Mouse (Mus musculus): ENCODE data around the gene Mrpl43. TPM values are rescaled to one million over a fixed set of nuclear protein-coding genes. Genes with fewer than 3 reads are reported as not detected.
"Not testable (repeated sequence)": the region's sequence is repeated elsewhere in the genome, so short reads cannot be mapped to it uniquely, and the experiment has no call there.

Mrpl43 gene
- polyA plus RNA-seq, 1 experiment from 2014 or later: 78.7 TPM

DNA sequence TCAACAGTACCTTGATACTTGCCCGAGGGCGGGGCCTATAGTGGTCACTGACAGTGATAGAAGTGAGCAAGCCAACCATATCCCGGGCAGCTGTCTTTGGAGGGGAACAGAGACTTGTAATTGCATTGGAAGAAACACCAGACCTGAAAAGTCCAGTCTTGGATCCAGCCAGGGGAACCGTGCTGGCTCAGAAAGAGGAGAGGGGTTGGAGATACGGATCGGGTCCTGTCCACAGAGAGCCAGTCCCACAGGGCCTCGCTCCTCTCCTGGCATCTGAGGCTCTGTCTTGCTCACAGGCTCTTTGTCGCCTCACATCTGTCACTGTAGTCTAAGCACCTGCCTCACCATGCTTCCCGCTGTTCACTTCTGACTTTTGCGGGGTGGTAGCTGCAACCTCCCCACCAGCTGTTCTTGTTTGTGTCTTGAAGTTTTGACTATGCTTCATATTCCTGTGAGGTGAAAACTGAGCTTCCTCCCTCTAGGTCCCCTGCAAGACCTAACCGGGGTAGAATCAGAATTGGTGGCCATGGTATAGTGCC lies 38.2 kb upstream of the Mrpl43 start:
- Histone ChIP-seq H3K9me3 (no peaks in the 10 kb centered on the region), H3K4me3 (no peak overlapping the region), H3K27ac (replicated peaks) (no peak overlapping the region), H3K9ac (replicated peaks) (no peak overlapping the region; the same call in 1 of the 2 replicates), H3K27me3 (peaks cover 48% of the 10 kb centered on the region), H3K4me2 (replicated peaks) (no peak overlapping the region), H3K4me1 (peaks cover 36% of the 10 kb centered on the region), H3K36me3 (no peaks in the 10 kb centered on the region)
- WGBS: 71% methylated on average over 11 of the region's 11 CpGs
- ATAC-seq (ENCODE audit: low FRiP score, low read depth): no peak

- ATAC-seq (ENCODE audit: low FRiP score, low read depth): no peak
- no peak overlapping the region for H3K4me3 ChIP-seq
- 61% methylated on average over 13 of the region's 13 CpGs for WGBS
- no peak overlapping the region for H3K9ac ChIP-seq (replicated peaks)
- H3K27me3 ChIP-seq: peaks cover 44% of the 10 kb centered on the region
- H3K4me2 ChIP-seq (replicated peaks): no peak overlapping the region
- H3K36me3 ChIP-seq: no peaks in the 10 kb centered on the region
- no peak overlapping the region for H3K27ac ChIP-seq (replicated peaks)
- H3K4me1 ChIP-seq: 0 out of 2 replicates have a peak, but pooled peaks cover 9% of the 10 kb centered on the region
- H3K9me3 ChIP-seq: no peaks in the 10 kb centered on the region
Measured at GRCm38 (mm10) chr19:45040214-45040613, 34.0 kb upstream of the Mrpl43 start.

- not testable (repeated sequence) for H3K4me1 ChIP-seq; H3K4me3 ChIP-seq; H3K4me2 ChIP-seq (replicated peaks); H3K27ac ChIP-seq (replicated peaks); ATAC-seq (ENCODE audit: low FRiP score, low read depth); H3K36me3 ChIP-seq; H3K9ac ChIP-seq (replicated peaks); H3K9me3 ChIP-seq
- 91% methylated on average over 7 of the region's 7 CpGs for WGBS
- peaks cover 33% of the 10 kb centered on the region for H3K27me3 ChIP-seq
Measured at GRCm38 (mm10) chr19:45038198-45038597, 32.0 kb upstream of the Mrpl43 start.

GRCm38 (mm10) chr19:45036867-45037266 lies 30.6 kb upstream of the Mrpl43 start:
- Histone ChIP-seq H3K27me3 (peaks cover 35% of the 10 kb centered on the region), H3K27ac (replicated peaks) (no peak overlapping the region), H3K4me3 (no peak overlapping the region), H3K36me3 (no peaks in the 10 kb centered on the region), H3K9ac (replicated peaks) (no peak overlapping the region), H3K4me1 (0 out of 2 replicates have a peak, but pooled peaks cover 7% of the 10 kb centered on the region), H3K4me2 (replicated peaks) (no peak overlapping the region), H3K9me3 (no peaks in the 10 kb centered on the region)
- 25% methylated on average over 16 of the region's 16 CpGs for WGBS
- ATAC-seq (ENCODE audit: low FRiP score, low read depth): no peak

DNA sequence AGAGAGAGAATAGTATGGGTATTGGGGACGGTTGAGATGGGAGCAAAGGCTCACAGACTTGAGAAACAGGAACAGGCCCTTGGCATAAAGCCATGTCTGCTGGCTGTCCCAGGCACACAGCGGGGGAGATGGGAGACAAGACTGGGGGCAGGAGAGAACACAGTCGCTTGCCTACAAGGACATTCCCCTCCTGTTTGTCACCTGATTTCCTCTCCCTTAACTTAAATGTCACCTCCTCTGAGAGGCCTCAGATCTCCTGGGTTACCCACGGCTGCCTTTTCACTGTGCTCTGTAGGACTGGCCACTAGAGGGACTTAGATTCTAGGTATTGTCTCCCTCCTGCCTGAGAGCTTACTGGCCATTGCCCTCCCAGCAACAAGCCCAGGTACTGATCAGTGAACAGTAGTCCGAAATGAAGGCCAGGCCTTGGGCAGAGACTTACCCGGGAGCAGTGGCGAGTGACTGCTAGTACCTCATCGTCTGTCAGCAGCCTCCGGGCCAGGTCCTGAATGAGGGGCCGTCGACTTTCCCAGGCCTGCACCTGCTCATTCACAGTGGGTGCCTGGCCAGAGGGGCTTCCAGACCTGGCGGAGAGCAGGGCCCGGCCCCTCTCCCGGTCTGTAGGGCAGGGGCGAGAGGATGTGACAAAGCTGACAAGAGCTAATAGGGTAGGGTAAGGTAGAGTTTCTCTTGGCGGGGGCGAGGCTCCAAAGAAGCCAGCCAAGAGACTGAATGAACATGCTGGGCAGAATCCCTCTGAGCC lies 26.5 kb upstream of the Mrpl43 start:
- 54% methylated on average over 17 of the region's 17 CpGs for WGBS
- no peak for ATAC-seq (ENCODE audit: low FRiP score, low read depth)

GRCm38 (mm10) chr19:45031780-45032179 lies 25.5 kb upstream of the Mrpl43 start:
- H3K4me3 ChIP-seq: no peak overlapping the region
- H3K27ac ChIP-seq (replicated peaks): no peak overlapping the region
- H3K4me1 ChIP-seq: peaks cover 20% of the 10 kb centered on the region
- H3K9me3 ChIP-seq: no peaks in the 10 kb centered on the region
- H3K9ac ChIP-seq (replicated peaks): no peak overlapping the region
- peaks cover 14% of the 10 kb centered on the region for H3K27me3 ChIP-seq
- WGBS: 16% methylated on average over 4 of the region's 4 CpGs
- peaks cover 15% of the 10 kb centered on the region; the same call in 1 of the 2 replicates for H3K36me3 ChIP-seq
- H3K4me2 ChIP-seq (replicated peaks): no peak overlapping the region
- peak; percentile 54 for ATAC-seq (ENCODE audit: low FRiP score, low read depth)

More for the DNA sequence above, 26.5 kb upstream of the Mrpl43 start:
- no peaks in the 10 kb centered on the region for H3K9me3 ChIP-seq
- H3K27ac ChIP-seq (replicated peaks): no peak overlapping the region
- H3K36me3 ChIP-seq: peaks cover 6% of the 10 kb centered on the region; the same call in 1 of the 2 replicates
- peak overlapping the region; percentile 31; the same call in 1 of the 2 replicates for H3K9ac ChIP-seq (replicated peaks)
- peaks cover 16% of the 10 kb centered on the region for H3K27me3 ChIP-seq
- no peak overlapping the region for H3K4me3 ChIP-seq
- no peak overlapping the region for H3K4me2 ChIP-seq (replicated peaks)
- peaks cover 15% of the 10 kb centered on the region for H3K4me1 ChIP-seq

DNA sequence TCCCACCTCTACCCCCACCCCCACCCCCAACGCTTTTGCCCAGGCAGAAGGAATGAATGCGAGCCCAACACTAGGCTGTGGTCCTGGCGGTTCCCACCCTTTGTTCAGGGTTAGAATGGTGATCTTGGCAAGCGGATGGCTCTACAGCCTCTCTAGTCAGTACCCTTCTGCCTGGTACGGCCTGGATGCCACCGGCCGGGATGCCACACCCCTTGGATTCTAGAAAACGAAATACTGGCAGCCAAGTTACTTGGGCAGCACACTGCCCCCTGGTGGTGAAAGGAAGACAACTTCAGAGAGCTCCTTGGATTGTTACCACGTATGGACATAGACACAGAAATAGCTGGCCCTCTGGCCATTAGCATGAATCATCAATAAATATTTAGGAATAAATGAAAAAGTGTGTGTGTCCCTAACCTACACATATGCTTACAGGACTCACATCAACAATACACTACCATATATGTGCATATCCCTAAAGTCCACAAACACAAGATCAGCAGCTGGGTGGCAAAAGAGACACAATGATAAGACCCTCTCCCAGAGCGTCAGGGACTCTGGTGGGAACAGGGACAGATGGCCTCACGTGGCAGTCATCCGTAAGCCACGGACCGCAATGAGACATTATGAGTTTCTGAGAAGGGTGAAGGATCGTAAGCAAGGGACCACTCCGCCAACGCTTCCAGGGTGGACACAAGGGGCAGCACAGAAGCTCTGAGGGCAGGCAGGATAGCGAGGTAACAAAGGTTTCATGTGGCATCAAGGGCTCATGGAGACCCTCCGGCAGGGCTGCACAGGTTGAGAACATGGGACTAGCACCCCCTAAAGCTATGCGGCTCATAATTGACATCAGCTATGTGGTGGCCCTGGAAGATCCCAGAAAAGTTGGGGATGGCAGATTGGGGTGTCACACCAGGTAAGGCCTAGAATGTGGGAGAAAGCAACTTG lies 24.8 kb upstream of the Mrpl43 start:
- ATAC-seq (ENCODE audit: low FRiP score, low read depth): no peak; the same call in 1 of the 2 replicates
- H3K27me3 ChIP-seq: peaks cover 9% of the 10 kb centered on the region; the same call in 1 of the 2 replicates
- WGBS: 44% methylated on average over 20 of the region's 20 CpGs

GRCm38 (mm10) chr19:45030111-45030510 lies 23.9 kb upstream of the Mrpl43 start:
- WGBS: 34% methylated on average over 8 of the region's 8 CpGs
- H3K4me3 ChIP-seq: no peak overlapping the region
- ATAC-seq (ENCODE audit: low FRiP score, low read depth): no peak
- no peaks in the 10 kb centered on the region for H3K9me3 ChIP-seq
- H3K9ac ChIP-seq (replicated peaks): no peak overlapping the region
- peaks cover 20% of the 10 kb centered on the region for H3K4me1 ChIP-seq
- H3K36me3 ChIP-seq: peaks cover 31% of the 10 kb centered on the region
- no peak overlapping the region for H3K27ac ChIP-seq (replicated peaks)
- no peak overlapping the region for H3K4me2 ChIP-seq (replicated peaks)
- H3K27me3 ChIP-seq: peaks cover 5% of the 10 kb centered on the region; the same call in 1 of the 2 replicates

More for the DNA sequence above, 24.8 kb upstream of the Mrpl43 start:
- H3K36me3 ChIP-seq: peaks cover 22% of the 10 kb centered on the region
- peaks cover 20% of the 10 kb centered on the region for H3K4me1 ChIP-seq
- H3K27ac ChIP-seq (replicated peaks): no peak overlapping the region
- H3K9ac ChIP-seq (replicated peaks): no peak overlapping the region
- H3K4me2 ChIP-seq (replicated peaks): peak overlapping the region; percentile 37
- H3K9me3 ChIP-seq: no peaks in the 10 kb centered on the region
- H3K4me3 ChIP-seq: no peak overlapping the region

GRCm38 (mm10) chr19:45029571-45029970 lies 23.3 kb upstream of the Mrpl43 start:
- Histone ChIP-seq H3K4me2 (replicated peaks) (no peak overlapping the region), H3K36me3 (peaks cover 37% of the 10 kb centered on the region), H3K9me3 (no peaks in the 10 kb centered on the region), H3K4me3 (no peak overlapping the region), H3K9ac (replicated peaks) (no peak overlapping the region), H3K27ac (replicated peaks) (no peak overlapping the region), H3K4me1 (peaks cover 20% of the 10 kb centered on the region), H3K27me3 (peaks cover 5% of the 10 kb centered on the region; the same call in 1 of the 2 replicates)
- 58% methylated on average over 9 of the region's 9 CpGs for WGBS
- no peak for ATAC-seq (ENCODE audit: low FRiP score, low read depth)

GRCm38 (mm10) chr19:45028746-45029145 lies 22.5 kb upstream of the Mrpl43 start:
- no peak overlapping the region for H3K4me3 ChIP-seq
- H3K4me1 ChIP-seq: peaks cover 23% of the 10 kb centered on the region
- peaks cover 45% of the 10 kb centered on the region for H3K36me3 ChIP-seq
- H3K9ac ChIP-seq (replicated peaks): no peak overlapping the region
- no peaks in the 10 kb centered on the region for H3K9me3 ChIP-seq
- WGBS: 69% methylated on average over 19 of the region's 19 CpGs
- peaks cover 5% of the 10 kb centered on the region; the same call in 1 of the 2 replicates for H3K27me3 ChIP-seq
- H3K4me2 ChIP-seq (replicated peaks): no peak overlapping the region
- 0 out of 2 replicates have a peak overlapping the region, but pooled peaks have one; percentile 20 for H3K27ac ChIP-seq (replicated peaks)
- no peak for ATAC-seq (ENCODE audit: low FRiP score, low read depth)

DNA sequence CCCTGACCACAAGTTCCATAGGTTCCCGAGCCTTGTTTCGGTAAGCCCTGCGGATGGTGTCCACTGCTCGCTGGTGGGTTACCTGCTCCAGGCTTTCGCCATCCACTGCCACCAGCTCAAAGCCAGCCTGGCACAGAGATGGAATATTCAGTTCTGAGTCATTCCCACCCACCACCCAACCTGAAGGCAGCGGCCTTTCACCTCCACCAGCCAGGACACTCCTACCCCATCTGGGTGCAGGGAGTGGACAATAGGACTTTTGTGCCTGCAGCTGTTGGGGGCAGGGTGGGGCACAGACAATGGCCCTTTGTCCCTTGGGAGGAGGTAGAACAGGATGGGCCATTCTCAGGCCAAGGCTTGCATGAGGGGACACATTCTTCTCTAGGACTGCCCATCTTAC lies 21.6 kb upstream of the Mrpl43 start:
- H3K9me3 ChIP-seq: no peaks in the 10 kb centered on the region
- H3K36me3 ChIP-seq: peaks cover 53% of the 10 kb centered on the region
- peaks cover 23% of the 10 kb centered on the region for H3K4me1 ChIP-seq
- 83% methylated on average over 6 of the region's 6 CpGs for WGBS
- no peak for ATAC-seq (ENCODE audit: low FRiP score, low read depth)
- H3K4me2 ChIP-seq (replicated peaks): no peak overlapping the region
- H3K27ac ChIP-seq (replicated peaks): peak overlapping the region; percentile 46; the same call in 1 of the 2 replicates
- no peak overlapping the region for H3K4me3 ChIP-seq
- peaks cover 2% of the 10 kb centered on the region; the same call in 1 of the 2 replicates for H3K27me3 ChIP-seq
- H3K9ac ChIP-seq (replicated peaks): no peak overlapping the region

All from midbrain, embryonic 12.5 days (tissue).